Mouse (Mus musculus): ENCODE data around the gene Wwox.

Wwox gene

GRCm38 (mm10) chr8:114541132-114541531, 101.7 kb downstream of the Wwox start:
- DNase-seq (ENCODE audit: low read depth), result peak; percentile 68

GRCm38 (mm10) chr8:114548360-114548759, 108.9 kb downstream of the Wwox start:
- DNase-seq (ENCODE audit: low read depth), result no peak

- no peak for DNase-seq (ENCODE audit: low read depth)
These were observed 109.4 kb downstream of the Wwox start for GRCm38 (mm10) chr8:114548837-114549236.

- no peak for DNase-seq (ENCODE audit: low read depth)
These were observed 110.6 kb downstream of the Wwox start for GRCm38 (mm10) chr8:114550029-114550428.

GRCm38 (mm10) chr8:114552606-114553005, 113.2 kb downstream of the Wwox start:
- DNase-seq (ENCODE audit: low read depth), result peak; percentile 11

- peak; percentile 47 for DNase-seq (ENCODE audit: low read depth)
These were observed 115.5 kb downstream of the Wwox start for GRCm38 (mm10) chr8:114554966-114555365.

GRCm38 (mm10) chr8:114555491-114556202, 116.2 kb downstream of the Wwox start:
- DNase-seq (ENCODE audit: low read depth), result peak; percentile 31

- DNase-seq (ENCODE audit: low read depth), result no peak
These were observed 121.7 kb downstream of the Wwox start for GRCm38 (mm10) chr8:114561191-114561590.

GRCm38 (mm10) chr8:114562486-114562885, 123.0 kb downstream of the Wwox start:
- DNase-seq (ENCODE audit: low read depth), result no peak

GRCm38 (mm10) chr8:114563361-114563760, 123.9 kb downstream of the Wwox start:
- DNase-seq (ENCODE audit: low read depth), result no peak

- DNase-seq (ENCODE audit: low read depth), result no peak
These were observed 124.6 kb downstream of the Wwox start for GRCm38 (mm10) chr8:114564036-114564435.

- DNase-seq (ENCODE audit: low read depth), result peak; percentile 19
These were observed 129.2 kb downstream of the Wwox start for GRCm38 (mm10) chr8:114568531-114569166.

GRCm38 (mm10) chr8:114573014-114573746, 133.7 kb downstream of the Wwox start:
- no peak for DNase-seq (ENCODE audit: low read depth)

GRCm38 (mm10) chr8:114573747-114574093, 134.3 kb downstream of the Wwox start:
- no peak for DNase-seq (ENCODE audit: low read depth)

- no peak for DNase-seq (ENCODE audit: low read depth)
These were observed 139.8 kb downstream of the Wwox start for GRCm38 (mm10) chr8:114579292-114579691.

GRCm38 (mm10) chr8:114580684-114581083, 141.2 kb downstream of the Wwox start:
- DNase-seq (ENCODE audit: low read depth), result no peak

GRCm38 (mm10) chr8:114590336-114590867, 150.9 kb downstream of the Wwox start:
- DNase-seq (ENCODE audit: low read depth), result no peak

- peak; percentile 48 for DNase-seq (ENCODE audit: low read depth)
These were observed 152.1 kb downstream of the Wwox start for GRCm38 (mm10) chr8:114591296-114592280.

- no peak for DNase-seq (ENCODE audit: low read depth)
These were observed 154.1 kb downstream of the Wwox start for GRCm38 (mm10) chr8:114593424-114594157.

- peak; percentile 43 for DNase-seq (ENCODE audit: low read depth)
These were observed 155.4 kb downstream of the Wwox start for GRCm38 (mm10) chr8:114594811-114595210.

GRCm38 (mm10) chr8:114599555-114599954, 160.1 kb downstream of the Wwox start:
- no peak for DNase-seq (ENCODE audit: low read depth)
